Mouse (Mus musculus) frontal cortex, adult (tissue): ENCODE measurements at regions not wholly inside any gene's neighbourhood (a gene's known extent, or its start where the extent isn't known, plus 50 kb on each side); places are given as distances from the start of the nearest gene placed in this dataset.

Experiments used
- ATAC-seq: cut with Nextera tagmentation; 2 replicates; pipeline ENCODE4 v1.9.2; 2017; ENCODE audit warnings: mild to moderate bottlenecking, moderate library complexity, mixed read lengths; ENCODE audit not compliant: low TSS enrichment

DNA sequence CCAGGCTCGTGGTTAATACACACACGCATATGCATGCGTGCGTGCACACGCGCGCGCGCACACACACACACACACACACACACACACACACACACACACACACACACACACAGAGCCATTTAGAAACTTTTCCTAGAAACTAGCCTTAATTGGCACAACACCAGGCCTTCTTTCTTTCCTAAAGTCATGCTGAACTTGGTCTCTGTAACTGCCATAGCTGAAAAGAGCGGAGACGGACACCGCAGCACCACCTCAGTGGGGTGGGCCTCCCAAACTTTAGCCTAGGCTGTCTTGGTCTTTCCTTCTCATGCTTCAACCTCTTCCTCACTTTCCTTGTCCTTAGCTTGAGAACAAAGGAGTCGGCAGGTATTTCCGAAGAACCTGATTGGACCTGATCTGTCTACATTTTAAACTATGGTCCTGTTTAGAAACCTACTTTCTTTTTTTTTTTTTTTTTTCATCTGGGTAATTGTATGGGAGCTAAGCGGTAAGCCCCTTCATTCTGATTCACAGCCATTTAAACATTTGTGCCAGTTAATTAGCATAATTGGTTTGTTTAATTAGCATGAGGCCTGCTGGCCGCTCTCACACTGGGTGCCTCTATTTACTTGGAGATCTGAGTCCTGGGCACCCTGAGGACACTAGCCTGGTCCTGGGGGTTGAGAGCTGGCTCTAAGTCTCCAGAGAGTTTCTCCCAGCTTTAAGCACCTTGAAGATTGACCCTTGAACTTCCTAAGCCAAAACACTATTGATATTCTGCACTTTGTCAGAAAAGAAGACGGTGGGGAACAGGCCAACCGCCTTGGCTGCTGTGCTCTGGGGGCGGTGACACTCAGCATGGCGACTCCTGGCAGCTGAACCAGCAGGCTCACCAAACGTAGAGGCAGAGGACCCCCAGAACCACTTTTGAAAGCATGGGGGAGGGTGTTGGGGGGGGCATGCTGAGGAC lies 269.7 kb upstream of the Irx3 start:
- ATAC-seq: no peak

DNA sequence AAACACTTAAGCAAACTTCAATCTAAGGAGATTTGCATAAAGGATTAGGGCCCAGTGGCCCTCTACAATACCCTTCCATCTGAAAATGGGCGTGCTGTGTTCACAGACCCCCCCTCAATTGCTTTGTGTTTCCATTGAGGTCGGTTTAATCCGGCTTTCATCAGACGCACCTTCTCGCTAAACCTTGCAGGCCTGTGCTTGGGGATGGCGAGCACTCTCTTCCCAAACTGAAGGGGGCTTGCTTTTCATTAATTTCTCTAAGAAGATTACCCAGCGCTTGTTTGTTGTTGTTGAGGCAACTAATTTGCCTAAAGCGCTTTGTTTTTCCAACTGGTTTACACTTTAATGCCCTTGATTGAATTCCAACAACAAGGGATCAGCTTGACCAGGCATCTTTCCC lies 268.8 kb upstream of the Irx3 start:
- ATAC-seq: no peak

DNA sequence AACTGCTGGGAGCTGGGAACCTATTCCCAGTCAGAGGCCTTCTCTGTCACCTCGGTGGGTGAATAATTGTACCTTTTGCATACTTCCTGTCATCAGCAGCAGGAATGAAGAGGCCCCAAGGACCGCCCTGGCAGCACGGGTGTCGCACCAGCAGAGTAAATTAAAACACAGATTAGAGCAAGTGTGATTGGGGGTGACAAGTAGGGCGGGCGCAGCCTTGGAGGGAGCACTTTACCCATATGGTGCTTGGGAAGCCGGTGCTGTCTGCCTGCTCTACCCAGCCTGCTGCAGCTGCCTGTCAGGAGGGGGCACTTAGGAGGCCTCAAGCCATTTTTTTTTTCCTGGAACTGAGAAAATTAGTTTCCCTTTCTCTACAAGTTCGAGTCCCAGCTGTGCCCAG lies 264.6 kb upstream of the Irx3 start:
- no peak for ATAC-seq

DNA sequence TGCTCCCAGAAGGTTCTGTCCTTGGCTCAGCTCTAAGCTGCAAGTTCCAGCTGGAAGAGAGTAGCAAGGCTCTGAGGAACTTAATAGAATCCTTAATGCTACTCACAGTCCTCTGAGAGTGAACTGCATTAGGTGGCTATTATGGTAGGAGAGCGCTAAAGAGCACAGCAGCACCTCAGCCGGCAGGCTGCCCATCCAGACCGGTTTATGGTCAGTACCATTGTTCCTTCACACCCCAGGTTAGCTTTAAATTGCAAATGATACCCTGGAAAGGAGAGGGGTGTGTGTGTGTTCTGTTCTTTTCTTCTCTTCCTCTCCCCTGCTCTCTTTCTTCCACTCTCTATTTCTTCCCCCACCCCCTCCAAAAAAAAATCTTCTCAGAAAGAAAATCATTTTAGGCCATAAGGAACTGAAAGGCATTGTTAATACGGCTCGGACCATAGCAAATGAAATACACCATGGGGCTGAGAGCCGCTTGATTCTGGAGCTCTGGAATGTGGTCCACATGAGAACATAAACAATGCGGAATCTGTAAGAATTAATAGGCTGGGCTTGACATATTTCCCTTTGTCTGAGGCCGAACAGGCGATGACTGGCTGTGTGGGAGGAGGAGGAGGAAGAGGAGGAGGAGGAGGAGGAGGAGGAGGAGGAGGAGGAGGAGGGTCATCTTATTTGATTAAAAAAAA lies 263.8 kb upstream of the Irx3 start:
- ATAC-seq: no peak

DNA sequence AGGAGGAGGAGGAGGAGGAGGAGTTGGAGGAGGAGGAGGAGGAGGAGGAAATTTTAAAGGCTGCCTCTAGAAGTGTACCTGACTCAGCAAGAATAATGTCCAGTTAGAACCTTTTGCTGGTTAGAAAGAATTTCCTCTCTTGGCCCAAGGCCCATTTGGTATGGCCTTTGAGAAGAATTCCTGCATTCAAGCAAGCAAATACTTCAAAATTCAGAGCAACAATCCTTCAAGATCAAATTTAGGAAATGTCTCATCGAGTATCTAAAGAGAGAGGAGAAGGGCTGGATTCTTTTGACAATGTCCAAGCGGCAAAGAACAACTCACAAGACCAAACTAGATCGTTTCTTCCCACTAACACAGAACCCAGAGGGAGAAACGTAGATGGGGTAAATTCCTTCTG lies 263.1 kb upstream of the Irx3 start:
- ATAC-seq: no peak

DNA sequence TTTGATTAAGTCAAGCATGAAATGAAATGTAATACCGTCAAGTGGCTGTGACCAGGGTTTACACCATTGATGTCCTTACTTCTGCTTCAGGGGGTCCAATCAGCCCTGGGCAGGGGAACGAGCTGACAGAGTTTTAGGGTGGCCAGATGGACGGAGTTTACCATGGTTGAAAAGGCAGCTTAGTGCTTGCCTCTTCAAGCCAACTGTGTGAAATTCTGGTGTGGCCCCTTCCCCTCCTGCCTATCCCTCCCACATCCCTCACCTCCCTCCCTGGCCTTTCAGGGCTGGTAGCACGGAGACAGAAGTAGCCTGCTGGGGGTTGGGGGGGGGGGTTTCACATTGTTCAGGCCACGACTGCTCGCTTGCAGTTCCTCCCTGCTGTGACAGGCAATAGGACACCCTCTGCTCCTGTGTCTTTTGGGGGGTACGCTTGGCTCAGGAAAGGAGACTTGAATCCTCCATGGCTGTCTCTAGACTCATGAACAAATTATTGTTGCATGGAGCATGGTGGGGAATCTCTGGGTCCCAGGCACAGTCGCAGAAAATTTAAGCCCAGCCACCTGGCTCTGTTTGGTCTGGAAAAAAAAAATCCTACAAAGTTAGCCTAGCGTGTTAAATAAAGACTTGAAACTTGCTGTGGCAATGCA lies 262.4 kb upstream of the Irx3 start:
- no peak for ATAC-seq

DNA sequence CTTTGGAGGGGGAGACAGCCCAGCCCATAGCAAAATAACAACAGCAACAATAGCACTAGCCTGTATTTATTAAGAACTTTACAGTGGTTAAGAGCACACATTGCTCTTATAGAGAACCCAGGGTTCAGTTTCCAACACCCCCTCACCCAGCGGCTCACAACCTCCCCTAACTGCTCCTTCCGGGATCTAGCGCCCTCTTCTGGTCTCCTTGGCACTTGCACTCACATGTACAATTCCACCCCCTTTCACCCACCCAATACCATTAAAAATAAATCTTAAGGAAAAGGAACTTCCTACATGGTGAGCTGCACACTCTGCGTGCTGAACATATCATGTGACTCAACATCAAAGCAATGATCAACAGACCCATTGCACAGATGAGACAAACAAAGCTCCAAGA lies 261.5 kb upstream of the Irx3 start:
- no peak for ATAC-seq

DNA sequence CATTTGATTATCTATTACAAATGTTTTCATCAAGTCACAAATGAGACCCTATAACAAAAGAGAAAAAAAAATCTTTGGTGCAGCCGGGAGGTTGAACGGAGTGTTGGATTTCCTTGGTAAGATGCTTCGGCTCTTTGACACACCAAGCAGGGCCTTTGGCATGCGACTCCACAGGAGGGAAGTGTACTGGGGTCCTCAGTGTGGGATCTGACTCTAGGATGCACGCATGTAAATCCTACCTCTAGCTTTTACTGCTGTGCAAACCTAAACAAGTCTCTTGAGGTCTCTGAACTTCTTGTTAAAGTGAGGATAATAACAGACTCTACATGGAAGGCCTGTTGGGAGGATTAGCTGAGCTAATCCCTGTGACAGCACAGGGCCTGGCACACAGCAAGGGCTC lies 257.6 kb upstream of the Irx3 start:
- ATAC-seq: no peak

DNA sequence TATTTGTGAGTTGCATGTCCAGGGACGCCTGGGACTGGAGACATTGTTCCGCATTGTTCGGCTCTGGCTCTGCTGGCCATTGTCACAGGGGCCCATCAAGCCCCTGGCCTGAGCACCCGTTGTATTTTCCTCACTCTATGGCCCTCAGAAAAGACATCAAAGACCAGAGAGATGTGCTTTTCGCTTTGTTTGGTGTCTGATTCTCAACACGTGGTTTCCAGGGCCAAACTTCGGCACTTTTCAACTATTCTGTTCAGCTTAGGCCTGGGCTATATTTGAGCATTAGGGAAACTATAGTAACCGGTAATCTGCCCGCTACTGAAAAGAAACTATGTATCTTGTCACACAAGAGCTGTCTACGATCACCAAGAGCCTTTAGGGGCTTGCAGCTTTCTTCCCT lies 257.1 kb upstream of the Irx3 start:
- no peak for ATAC-seq

DNA sequence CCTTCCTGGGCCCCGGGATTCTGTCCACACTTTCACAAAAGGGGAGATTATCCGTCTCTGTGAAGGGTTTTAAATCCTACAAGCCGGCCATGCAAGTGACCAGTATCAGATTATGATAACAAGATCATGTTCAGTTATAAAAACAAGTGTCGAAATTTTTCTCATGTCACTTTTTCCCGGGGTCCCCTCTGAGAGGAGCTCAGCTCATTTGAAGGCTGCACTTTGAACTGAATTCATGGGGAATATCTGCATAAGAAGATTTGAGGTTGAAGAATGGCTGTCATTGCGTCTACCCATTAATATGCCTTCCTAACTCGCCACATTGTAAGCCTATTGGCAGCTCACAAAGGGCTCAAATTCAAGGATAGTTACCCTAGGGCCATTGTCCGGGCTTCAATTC lies 256.0 kb upstream of the Irx3 start:
- ATAC-seq: no peak

DNA sequence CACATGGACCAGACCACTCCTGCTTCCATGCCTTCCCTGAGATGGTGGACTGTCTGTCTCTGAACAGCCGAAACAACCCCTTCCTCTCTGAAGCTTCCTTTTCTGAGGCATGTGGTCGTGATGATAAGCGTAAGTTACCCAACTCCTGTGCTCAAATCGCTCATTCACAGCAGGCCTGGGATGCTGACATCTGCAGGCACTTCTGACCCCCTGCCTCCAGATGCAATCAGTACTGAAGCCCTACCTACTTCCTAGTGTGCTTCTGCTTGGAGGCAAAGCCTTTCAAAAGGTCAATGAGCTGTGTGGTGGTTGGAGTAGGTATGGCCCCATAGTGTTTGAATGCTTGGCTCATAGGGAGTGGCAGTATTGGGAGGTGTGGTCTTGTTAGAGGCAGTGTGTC lies 253.7 kb upstream of the Irx3 start:
- no peak for ATAC-seq

DNA sequence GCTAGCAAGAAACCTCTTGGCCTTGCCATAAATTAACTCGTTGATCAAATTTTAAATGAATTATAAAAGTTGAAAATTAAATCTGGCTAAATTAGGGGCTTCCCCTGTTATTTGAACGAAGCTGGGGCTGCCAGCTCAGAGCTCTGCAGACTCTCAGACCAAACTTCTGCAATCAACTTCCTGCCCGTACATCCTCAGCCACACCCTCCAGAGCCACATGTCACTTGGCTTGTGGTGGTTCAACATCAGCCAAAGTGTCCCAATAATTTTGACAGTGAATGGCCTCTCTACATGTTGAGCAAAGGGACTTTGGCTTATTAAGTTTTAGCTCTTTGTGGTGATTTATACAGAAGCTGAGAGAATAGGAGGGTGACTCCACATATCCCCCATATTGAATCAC lies 242.8 kb upstream of the Irx3 start:
- ATAC-seq: no peak

DNA sequence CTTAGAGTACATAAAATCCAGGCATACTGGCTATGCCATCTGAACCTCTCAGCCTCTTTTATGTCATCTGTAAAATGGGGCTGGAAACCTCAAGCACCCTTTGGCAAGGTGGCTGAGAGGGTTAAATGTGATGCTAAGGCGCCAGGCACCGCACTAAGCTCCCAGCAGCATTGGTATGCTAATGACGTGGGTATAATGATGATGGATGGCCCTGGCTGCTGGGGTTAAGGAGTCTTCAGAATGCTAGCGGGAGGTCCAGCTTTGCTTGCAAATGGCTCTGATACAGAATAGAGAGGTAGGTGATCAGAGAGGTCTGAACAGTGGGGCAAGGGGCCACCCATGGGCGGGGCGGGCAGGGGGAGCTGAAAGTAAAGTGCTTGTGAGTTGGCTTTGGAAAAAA lies 241.1 kb upstream of the Irx3 start:
- no peak for ATAC-seq

DNA sequence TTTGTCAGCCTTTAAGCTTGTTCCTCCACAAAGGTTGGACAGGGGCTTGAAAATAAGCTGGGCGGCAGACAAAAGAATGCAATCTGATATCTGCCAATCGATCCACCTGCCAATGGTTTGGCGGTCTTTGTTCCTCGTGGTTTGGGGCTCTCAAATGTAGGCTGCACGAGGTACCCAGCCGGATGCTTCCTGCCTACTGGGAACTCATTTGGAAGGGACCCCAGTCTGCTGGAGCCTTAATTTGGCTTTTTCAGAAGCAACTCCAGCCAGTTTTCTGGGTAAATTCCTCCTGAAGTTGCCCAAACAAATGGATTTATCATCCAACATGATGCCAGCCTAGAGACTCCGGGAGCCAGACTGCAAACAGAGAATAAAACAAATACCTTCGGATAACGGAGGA lies 228.1 kb upstream of the Irx3 start:
- no peak for ATAC-seq

DNA sequence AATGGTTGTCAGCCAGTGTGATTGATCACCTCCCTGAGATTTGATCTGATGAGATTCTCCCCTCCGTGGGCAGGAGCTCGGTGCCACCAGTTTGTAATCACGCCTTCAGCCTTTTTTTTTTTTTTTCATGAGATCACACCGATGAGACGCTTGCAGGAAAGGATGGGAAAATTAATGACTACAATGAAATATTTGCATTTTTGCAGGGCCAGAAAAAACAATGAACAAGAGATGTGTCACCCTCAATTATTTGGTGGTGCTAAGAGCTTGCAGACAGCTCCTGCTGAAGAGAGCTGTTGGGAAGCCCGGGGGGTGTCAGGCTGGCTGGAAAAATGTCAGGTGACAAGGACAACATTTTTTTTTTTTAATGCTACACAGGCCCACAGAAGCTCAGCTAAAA lies 227.6 kb upstream of the Irx3 start:
- no peak for ATAC-seq

DNA sequence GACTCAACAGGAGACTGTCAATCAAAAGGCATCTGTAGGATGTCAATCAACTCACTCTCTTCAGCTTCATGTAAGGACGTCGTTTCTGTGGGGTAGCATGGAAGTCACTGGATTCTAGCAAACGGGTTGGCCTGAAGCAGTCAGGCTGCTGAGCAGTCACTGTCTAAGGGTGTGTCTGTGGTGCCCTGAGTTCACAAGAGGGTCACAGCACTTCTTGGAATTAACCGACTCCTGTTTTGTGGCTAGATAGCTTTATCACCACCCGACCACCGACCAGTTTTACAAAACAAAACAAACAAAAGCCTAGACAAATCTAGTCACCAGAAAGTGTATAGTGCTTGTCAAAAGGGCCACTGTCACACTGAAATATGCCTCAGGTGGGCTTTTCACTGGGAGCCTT lies 226.4 kb upstream of the Irx3 start:
- no peak for ATAC-seq

DNA sequence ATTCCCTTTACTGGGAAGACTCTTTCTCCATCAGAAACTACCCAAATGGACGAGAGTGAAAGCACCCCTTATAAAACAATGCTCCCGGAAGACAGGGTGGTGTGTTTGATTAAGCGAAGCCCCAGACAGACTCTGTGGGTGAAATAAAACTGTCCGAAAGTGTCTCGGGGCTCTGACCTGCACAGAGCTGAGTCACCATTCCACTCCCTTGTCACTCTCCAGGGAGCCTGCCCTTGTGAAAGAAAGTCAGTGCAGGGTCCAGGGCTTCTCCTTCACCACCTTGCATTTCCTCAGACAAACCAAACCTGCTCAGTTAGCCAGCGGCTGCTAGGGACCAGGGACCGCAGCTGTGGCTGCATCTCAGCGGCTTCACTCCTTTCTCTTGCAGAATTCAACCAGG lies 222.3 kb upstream of the Irx3 start:
- ATAC-seq: no peak

DNA sequence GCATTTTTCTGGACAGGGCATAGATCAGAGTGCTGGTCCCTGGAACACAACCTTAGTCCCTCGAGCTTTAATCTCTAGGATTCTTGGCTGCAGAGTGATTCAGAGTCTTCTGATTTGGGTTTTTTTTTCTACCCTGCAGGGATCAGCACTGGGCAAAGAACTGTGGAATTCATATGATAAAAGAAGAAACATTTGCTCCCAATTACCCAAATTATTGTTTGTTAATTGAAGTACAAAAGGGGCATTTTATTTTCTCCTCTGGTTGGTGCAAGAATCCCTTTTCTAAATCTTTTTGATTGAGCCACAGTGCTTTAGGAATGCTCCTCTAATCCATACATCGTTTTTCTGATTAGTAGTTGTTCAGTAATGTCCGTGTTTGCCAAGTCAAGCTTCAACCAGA lies 219.7 kb upstream of the Irx3 start:
- no peak for ATAC-seq

DNA sequence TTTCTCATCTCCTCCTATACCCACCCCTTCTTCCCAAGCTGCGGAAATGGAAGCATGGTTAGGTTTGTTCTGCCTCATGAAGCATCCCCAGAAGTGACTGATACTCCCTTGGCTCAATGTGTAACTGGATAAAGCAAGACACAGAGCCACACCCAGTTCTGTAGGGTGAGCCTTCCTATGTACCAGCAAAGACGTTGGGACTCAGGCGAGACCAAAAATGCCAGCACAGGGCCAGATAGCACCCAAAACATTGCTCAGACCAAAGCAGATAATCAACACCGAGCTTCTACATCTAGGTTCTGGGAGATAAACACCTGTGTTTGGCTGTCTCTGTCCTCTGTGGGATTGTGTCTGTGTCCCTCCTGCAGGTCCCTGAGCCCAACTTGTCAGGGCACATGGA lies 212.8 kb upstream of the Irx3 start:
- no peak for ATAC-seq

DNA sequence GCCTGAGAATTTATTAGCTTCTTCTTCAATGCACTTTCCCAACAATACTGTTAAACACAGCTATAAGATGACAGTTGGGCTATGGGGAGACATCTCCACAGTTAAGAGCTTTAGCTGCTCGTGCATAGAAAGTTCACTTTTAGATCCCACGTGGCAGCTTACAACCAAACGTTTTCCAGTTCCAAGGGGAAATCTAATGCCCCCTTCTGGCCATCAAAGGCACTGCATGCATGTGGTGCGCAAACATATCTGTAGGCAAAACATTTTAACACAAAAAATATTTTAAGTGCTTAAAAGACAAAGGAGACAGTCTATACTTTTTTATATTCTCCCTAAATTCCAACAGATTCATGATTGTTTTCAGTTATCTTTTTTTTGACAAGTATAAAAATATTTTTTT lies 211.3 kb upstream of the Irx3 start:
- ATAC-seq: no peak

DNA sequence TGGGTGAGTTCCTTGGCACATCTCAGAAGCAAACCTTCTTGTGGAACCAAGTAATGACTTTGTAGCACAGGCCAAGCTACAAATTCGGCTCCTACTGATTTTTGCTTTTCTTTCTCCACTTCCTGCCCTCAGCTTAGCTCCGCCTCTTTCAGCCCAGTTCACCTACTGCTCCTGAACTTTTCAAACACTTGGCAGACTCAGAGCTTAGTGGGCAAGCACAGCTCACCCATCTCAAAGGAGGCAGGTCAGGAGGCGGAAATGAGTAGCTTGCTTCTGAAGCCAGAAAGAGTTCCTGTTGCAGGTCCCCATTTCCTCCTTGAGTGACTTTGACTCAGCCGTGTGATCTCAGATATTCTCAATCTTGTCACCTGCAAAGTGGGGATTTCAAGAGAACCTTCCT lies 208.5 kb upstream of the Irx3 start:
- ATAC-seq: no peak

DNA sequence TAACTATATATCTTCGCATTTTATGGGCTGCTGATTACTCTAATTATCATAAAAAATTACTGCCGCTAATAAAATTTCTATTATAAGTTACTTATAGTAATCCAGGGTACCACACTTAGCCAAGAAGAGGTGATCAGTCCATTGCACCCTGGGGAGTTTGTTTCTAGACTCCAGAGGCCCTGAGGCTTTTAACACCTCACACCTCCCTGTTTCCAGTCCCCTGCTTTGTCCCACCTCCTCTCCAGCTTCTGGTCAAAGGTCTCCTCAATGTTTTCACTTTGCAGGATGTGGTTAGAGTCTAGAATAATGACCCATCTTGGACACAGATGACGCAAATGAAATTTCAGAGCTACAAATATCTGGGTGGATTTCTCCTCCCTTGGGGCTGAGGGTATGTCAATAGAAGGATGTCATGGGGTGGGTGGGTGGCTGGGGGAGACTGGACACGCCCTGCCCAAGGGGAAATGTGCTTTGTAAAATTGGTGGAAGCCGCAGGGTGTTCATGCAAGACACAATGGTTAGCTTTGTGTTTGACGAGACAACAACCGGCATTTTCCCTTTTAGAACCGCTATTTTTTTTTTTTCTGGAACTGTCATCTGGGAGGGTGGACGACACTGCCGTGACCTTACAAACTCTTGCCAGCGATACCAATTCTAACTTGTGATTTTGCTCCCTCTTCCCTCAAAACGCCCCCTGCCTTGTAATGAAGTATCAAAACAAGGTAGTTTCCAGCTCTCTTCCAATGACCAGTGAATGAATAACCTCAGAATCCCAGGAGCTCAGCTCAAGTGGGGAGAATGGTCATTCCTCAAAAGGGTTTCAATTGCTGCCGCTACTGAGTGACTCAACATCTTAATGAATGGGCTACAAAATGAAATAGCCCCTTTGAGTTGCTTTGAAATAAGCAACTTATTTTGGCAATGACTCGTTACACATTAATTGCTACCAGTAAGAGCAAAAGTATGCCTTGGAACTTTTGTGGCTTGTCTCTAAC lies 207.0 kb upstream of the Irx3 start:
- no peak for ATAC-seq
